Mouse (Mus musculus) granulocyte monocyte progenitor cell, adult 5-6 weeks (primary cell): ENCODE data around the gene Mdm1. TPM values are rescaled to one million over a fixed set of nuclear protein-coding genes. Genes with fewer than 3 reads are reported as not detected.

ENCODE experiments used
- ATAC-seq: replicated peaks from 2 replicates; pipeline ENCODE4 v1.8.0; 2016; ENCODE audit warnings: mild to moderate bottlenecking, moderate TSS enrichment, inconsistent platforms; ENCODE audit not compliant: poor library complexity, severe bottlenecking
- total RNA-seq, 2 experiments: library from RNA; stranded (forward) in 1 of 2; stranded (reverse) in 1 of 2; fragments of 200-712, 200-1000 nt in 1 of 2; fragments of >200 nt in 1 of 2; fragmentation: Nextera tagmentation in 1 of 2; gene quantifications; 2 replicates each; pipeline ENCODE4 v1.2.3; 2014 to 2017

The Mdm1 gene
- total RNA-seq, 2 experiments from 2014 or later: 11.8 to 47.5 TPM

- no peak for ATAC-seq
Observed at GRCm38 (mm10) chr10:118204642-118205041, 63.0 kb downstream of the Mdm1 start, which contains the start of gene Il22. Il22 (plus strand) TSS chr10:118204942.

GRCm38 (mm10) chr10:118215719-118216393, 74.2 kb downstream of the Mdm1 start:
- ATAC-seq: peak; percentile 27; the same call in 1 of the 2 replicates

Other genes starting within 250 kb of the Mdm1 start
- gene Il22, start 63.1 kb downstream of the Mdm1 start, total RNA-seq (2014; fragmentation: Nextera tagmentation): not detected in 2 replicates
- gene Il22, start 63.1 kb downstream of the Mdm1 start, total RNA-seq (2017): not detected in 2 replicates
- gene Gm32717, start 99.0 kb downstream of the Mdm1 start, total RNA-seq (2014; fragmentation: Nextera tagmentation): not detected in 2 replicates
- gene Gm32717, start 99.0 kb downstream of the Mdm1 start, total RNA-seq (2017): 0.09 and 0.31 TPM in 2 replicates
- gene Gm32802, start 116.9 kb downstream of the Mdm1 start, total RNA-seq (2014; fragmentation: Nextera tagmentation): not detected in 2 replicates
- gene Gm32802, start 116.9 kb downstream of the Mdm1 start, total RNA-seq (2017): 0.09 and 0.31 TPM in 2 replicates
- not detected in 2 replicates for gene Iltifb, start 153.2 kb downstream of the Mdm1 start, total RNA-seq (2014; fragmentation: Nextera tagmentation)
- not detected in 2 replicates for gene Iltifb, start 153.2 kb downstream of the Mdm1 start, total RNA-seq (2017)
- not detected in 2 replicates for gene Gm9040, start 185.2 kb downstream of the Mdm1 start, total RNA-seq (2014; fragmentation: Nextera tagmentation)
- gene Gm9040, start 185.2 kb downstream of the Mdm1 start, total RNA-seq (2017): not detected in 2 replicates
- gene Gm9044, start 190.6 kb downstream of the Mdm1 start, total RNA-seq (2014; fragmentation: Nextera tagmentation): not detected in 2 replicates
- gene Gm9044, start 190.6 kb downstream of the Mdm1 start, total RNA-seq (2017): not detected in 2 replicates
- gene Gm9045, start 196.0 kb downstream of the Mdm1 start, total RNA-seq (2014; fragmentation: Nextera tagmentation): not detected in 2 replicates
- gene Gm9045, start 196.0 kb downstream of the Mdm1 start, total RNA-seq (2017): 0.17 TPM in 1 of 2 replicates, not detected in the other
- gene Gm9046, start 201.4 kb downstream of the Mdm1 start, total RNA-seq (2014; fragmentation: Nextera tagmentation): not detected in 2 replicates
- gene Gm9046, start 201.4 kb downstream of the Mdm1 start, total RNA-seq (2017): not detected in 2 replicates
- not detected in 2 replicates for gene Gm9048, start 206.9 kb downstream of the Mdm1 start, total RNA-seq (2014; fragmentation: Nextera tagmentation)
- gene Gm9048, start 206.9 kb downstream of the Mdm1 start, total RNA-seq (2017): not detected in 2 replicates
- not detected in 2 replicates for gene Gm9049, start 212.3 kb downstream of the Mdm1 start, total RNA-seq (2014; fragmentation: Nextera tagmentation)
- 0.17 TPM in 1 of 2 replicates, not detected in the other for gene Gm9049, start 212.3 kb downstream of the Mdm1 start, total RNA-seq (2017)